Mouse (Mus musculus) cerebellum, postnatal 4 days (tissue): ENCODE measurements around the gene Adam1a.

Experiments used
- DNase-seq, 2 experiments: peaks; one replicate each; pipeline ENCODE4 v3.0.0; 2022; ENCODE audit warnings: low spot score in 2 of 2, mixed read lengths in 1 of 2

Gene Adam1a

DNA sequence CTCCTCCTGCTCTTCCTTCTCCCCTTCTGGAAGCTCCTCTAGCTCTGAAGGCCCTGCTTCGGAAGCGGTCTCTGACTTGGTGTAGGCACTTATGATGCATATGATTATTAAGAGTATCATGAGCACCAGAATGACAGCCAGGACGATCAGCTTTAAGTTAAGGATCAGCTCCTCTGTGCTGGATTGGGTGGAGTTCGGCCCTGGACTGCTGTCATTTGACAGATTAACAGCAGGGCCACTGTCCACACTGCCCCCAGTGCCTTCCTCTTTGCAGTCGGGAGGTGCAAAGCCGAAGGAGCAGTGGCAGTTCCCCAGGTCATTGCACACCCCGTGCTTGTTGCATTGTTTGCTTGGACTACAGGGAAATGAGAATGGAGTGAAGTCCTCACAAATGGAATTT is 44.6 kb downstream of the Adam1a start:
- no peak for DNase-seq

DNA sequence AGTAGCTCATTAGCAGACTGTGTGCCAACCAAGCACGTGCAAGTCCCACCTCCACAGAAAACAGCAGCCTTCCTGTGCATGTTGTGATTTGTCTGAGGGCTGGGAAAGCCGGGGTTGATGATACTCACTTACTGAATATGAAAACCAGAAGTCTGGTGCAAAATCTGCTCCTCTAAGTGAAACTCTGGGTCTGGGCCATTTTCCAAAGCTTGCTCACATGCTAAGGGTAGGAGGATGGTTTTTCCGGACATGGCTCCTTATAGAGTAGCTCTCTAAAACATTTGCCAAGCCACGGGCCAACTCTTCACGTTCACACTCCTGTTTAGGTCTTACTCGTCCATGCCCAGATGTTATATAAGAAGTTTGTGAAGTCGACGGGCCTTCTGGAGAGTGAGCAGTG is 52.0 kb downstream of the Adam1a start:
- no peak for DNase-seq

DNA sequence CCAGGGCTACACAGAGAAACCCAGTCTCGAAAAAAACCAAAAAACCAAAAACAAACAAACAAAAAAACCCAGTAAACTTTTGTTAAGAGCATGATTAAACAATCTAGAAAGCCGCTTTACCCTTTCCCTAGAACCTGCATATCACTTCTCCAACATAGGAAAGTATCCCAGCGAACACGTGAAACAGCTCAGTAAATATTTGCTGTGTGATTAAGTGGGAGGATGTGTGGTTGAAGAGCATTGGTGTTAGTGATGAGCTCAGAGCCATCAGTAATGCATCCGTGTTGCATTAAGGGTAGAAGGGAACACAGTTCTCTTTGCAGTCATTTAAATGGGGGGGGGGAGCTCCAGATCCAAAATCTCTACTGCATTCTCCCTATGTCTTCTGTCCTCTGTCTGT is 60.5 kb downstream of the Adam1a start:
- no peak for DNase-seq

DNA sequence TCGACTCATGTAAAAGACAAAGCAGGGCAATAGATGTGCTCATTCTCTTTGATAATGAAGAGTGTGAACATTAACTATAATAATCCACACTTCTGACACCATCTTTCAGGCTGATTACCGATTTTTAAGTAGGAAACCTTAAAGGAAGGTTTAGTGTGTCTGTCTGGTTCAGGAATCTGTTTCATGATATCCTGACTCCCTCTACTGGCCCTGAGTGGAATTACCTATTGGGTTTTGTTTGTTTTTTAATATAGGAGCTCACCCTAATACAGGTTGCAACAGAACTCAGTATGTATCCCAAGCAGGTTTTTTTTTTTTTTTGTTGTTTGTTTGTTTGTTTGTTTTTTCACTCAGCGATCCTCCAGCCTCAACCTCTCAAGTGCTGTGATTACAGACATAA is 67.6 kb downstream of the Adam1a start:
- no peak for DNase-seq

DNA sequence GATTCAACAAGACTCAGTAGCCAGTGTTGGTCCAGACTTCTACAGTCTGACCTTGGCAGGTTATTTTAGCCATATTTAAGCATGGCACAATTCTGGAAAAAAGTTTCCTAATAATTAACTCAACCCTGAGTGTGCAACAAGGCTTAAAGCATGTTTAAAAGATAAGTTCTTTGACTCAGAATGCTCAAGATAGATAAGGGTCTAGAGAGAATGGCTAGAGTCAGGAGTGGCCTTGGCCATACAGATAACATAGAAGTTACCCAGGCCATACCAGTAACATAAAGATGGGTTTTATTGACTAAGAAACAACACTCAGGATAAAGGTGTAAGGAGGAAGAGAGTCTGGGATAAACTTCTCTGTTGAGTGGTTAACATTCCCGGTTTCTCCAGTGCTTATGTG is 69.2 kb downstream of the Adam1a start:
- DNase-seq: no peak

DNA sequence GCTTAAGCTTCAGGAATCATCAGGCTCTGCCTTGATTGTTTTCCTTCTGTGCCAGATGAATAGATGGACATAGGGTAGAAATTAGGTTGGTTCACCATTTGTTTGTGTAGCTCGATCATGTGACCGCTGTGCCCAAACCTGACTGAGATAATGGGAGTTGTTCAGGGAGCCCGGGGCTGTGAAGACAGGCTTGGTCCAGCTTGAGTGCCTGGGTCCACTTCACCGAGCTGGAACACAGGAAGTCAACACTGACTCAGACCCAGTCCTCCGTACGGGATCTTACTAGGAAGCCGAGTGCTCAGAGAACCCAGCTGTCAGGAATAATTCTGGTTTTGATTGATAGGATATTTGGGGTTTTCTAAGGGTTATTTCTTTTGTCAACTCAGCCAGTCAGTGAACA is 70.7 kb downstream of the Adam1a start:
- no peak for DNase-seq

DNA sequence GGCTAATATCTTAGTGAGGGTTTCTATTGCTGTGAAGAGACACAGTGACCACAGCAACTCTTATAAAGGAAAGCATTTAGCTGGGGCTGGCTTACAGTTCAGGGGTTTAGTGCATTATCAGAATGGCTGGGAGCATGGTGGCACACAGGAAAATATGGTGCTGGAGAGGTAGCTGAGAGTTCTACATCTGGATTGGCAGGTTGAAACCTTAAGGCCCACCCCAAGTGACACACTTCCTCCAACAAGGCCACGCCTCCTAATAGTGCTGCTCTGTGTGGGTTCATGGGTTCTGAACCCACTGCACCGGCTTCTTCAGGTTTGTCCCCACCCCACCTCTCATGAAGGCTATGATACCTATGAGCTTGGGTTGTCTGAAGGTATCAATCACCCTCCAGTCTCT is 72.9 kb downstream of the Adam1a start:
- no peak for DNase-seq

DNA sequence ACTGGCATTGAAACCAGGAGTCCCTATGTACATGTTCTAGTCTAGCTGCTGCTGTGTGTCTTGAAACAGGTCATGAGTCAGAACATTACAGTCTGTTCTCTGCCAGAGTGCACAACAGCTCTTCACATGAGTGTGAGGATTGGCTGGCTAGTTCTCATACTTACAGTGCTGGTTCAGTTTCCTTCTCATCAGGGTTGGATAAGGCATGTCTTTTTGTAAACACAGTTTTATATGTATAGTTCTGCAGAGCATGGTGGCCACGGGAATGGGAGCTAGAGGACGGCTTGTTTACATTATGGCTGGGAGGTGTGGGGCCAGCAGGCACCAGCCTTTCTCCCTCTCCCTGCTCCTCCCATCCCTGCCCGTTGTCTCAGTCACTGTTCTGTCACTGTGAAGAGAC is 75.7 kb downstream of the Adam1a start:
- no peak for DNase-seq
